Mouse (Mus musculus): Measurements from ENCODE around the gene Gm21560.
"Not testable (repeated sequence)": the region's sequence is repeated elsewhere in the genome, so short reads cannot be mapped to it uniquely, and the experiment has no call there.

Gene Gm21560

GRCm38 (mm10) chr14:6219192-6219591, at the start of gene Gm21560:
Gm21560 (minus strand) TSS chr14:6219292.
- DNase-seq: not testable (repeated sequence)

GRCm38 (mm10) chr14:6163538-6163937, 55.6 kb downstream of the Gm21560 start:
- not testable (repeated sequence) for DNase-seq

- DNase-seq: not testable (repeated sequence)
Measured at GRCm38 (mm10) chr14:6161085-6161484, 58.0 kb downstream of the Gm21560 start.

Measured in right cerebral cortex, adult 18-20 months (tissue).